ENCODE assay signal across 20 mouse cellular contexts in genomic region chr14:58662601-58663000, GRCm38 (mm10).
"Had no signal": no experiment of that assay in that cellular context is flagged by ENCODE, and none has a peak within 500 bp of the region (broad histone marks: within the 10 kb centered on the region; RNA-seq: fewer than 3 reads in every experiment).

No protein-coding gene starts in this region.

- H3K36me3 ChIP-seq: limb, embryonic 10.5 days; limb, embryonic 13.5 days; liver, embryonic 12.5 days; liver, embryonic 15.5 days; lung, embryonic 15.5 days; midbrain, embryonic 10.5 days; midbrain, embryonic 13.5 days; neural tube, embryonic 13.5 days had no signal

- H3K4me1 ChIP-seq: liver, embryonic 12.5 days; liver, embryonic 15.5 days; lung, embryonic 15.5 days; megakaryocyte, embryonic 14.5 days; midbrain, embryonic 13.5 days had no signal

- H3K4me2 ChIP-seq: limb, embryonic 13.5 days; liver, embryonic 12.5 days; liver, embryonic 15.5 days; lung, embryonic 15.5 days; midbrain, embryonic 13.5 days; neural tube, embryonic 13.5 days had no signal

- H3K27me3 ChIP-seq: limb, embryonic 13.5 days; liver, embryonic 12.5 days; liver, embryonic 15.5 days; lung, embryonic 15.5 days; megakaryocyte, embryonic 14.5 days; midbrain, embryonic 13.5 days; neural tube, embryonic 13.5 days had no signal

- H3K4me3 ChIP-seq: limb, embryonic 10.5 days; limb, embryonic 13.5 days; liver, embryonic 12.5 days; liver, embryonic 15.5 days; lung, embryonic 15.5 days; megakaryocyte, embryonic 14.5 days; midbrain, embryonic 10.5 days; midbrain, embryonic 13.5 days; myocyte; neural tube, embryonic 13.5 days had no signal

- H3K9me3 ChIP-seq: limb, embryonic 10.5 days; limb, embryonic 13.5 days; liver, embryonic 12.5 days; liver, embryonic 15.5 days; lung, embryonic 15.5 days; midbrain, embryonic 10.5 days; midbrain, embryonic 13.5 days; neural tube, embryonic 13.5 days had no signal

- ATAC-seq: liver, embryonic 12.5 days; midbrain, embryonic 13.5 days; midbrain, embryonic 16.5 days had no signal

- DNase-seq: kidney, adult 8-10 months; kidney, postnatal 14 days; kidney, postnatal 4 days; liver; lung, adult 18-20 months; lung, postnatal 10 days; lung, postnatal 36 days; thymus, adult 18-20 months; thymus, postnatal 36 days had no signal

- H3K9ac ChIP-seq: limb, embryonic 13.5 days; liver, embryonic 12.5 days; liver, embryonic 15.5 days; lung, embryonic 15.5 days; midbrain, embryonic 13.5 days; neural tube, embryonic 13.5 days had no signal

- H3K27ac ChIP-seq: limb, embryonic 10.5 days; limb, embryonic 13.5 days; liver, embryonic 12.5 days; liver, embryonic 15.5 days; lung, embryonic 15.5 days; midbrain, embryonic 10.5 days; midbrain, embryonic 13.5 days had no signal
